Mouse (Mus musculus) small intestine, adult 2 months (tissue): ENCODE results near the gene Npdc1.

Source experiments
- CTCF ChIP-seq: fragments of 200-500 bp; IDR thresholded peaks from 2 replicates; pipeline ENCODE4 v1.5.1; 2012; ENCODE audit warnings: low read depth, mild to moderate bottlenecking, control low read depth, inconsistent platforms, low read length, moderate library complexity, mixed read lengths; ENCODE audit not compliant: insufficient replicate concordance, insufficient read length; ENCODE audit errors: extremely low read depth
- POLR2A ChIP-seq: fragments of 200-500 bp; IDR thresholded peaks from 2 replicates; pipeline ENCODE4 v1.6.1; 2012; ENCODE audit warnings: low read depth, mild to moderate bottlenecking, control low read depth, inconsistent platforms, low read length, moderate library complexity

GRCm38 (mm10) chr2:25432326-25433098, 33.4 kb downstream of the Npdc1 start:
- TF ChIP-seq CTCF (no peak), POLR2A (no peak)
